Mouse (Mus musculus): ENCODE results near the gene Srsf1.
"Not testable (repeated sequence)": the region's sequence is repeated elsewhere in the genome, so short reads cannot be mapped to it uniquely, and the experiment has no call there.

Srsf1 gene

DNA sequence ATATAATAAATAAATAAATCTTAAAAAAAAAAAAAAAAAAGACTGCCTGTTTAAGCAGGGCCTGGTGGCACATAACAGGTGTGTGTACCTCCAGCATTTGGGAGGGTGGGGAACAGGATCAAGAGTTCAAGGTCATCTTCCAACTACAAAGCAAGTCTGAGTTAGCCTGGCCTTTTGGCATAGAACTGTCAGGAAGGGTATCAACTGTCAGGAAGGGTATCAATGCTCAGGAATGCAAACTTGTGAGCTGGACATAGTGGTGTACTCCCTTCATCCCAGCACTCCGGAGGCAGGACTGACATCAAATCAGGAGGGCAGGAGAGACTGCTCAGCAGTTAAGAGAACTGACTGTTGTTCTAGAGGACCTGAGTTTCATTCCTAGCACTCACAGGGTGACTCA lies 8.1 kb upstream of the Srsf1 start:
- no peak for DNase-seq (ENCODE audit: low read depth, low spot score)

- no peak for DNase-seq (ENCODE audit: low read depth, low spot score)
Measured at GRCm38 (mm10) chr11:88044314-88044713, 2.9 kb upstream of the Srsf1 start.

GRCm38 (mm10) chr11:88045159-88045558 lies 2.0 kb upstream of the Srsf1 start:
- not testable (repeated sequence) for DNase-seq (ENCODE audit: low read depth, low spot score)

DNA sequence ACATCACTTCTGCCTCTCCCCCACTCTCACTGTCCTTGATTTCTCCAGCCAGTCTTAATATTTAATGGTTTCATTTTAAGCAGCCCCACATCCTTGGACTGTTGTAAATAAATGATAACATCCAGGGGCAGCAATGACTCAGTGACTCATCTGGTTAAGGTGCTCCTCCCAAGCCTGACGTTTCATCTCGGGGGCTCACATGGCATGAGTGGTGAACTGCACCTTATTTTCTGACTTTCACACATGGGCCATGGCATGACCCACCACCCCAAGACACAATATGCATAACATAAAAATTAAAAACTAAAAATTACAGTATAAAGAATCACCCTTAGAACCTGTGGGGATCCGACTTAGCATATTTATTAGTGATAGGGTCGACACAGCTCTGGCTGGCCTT lies 1.3 kb upstream of the Srsf1 start:
- peak; percentile 61 for DNase-seq (ENCODE audit: low read depth, low spot score)

DNA sequence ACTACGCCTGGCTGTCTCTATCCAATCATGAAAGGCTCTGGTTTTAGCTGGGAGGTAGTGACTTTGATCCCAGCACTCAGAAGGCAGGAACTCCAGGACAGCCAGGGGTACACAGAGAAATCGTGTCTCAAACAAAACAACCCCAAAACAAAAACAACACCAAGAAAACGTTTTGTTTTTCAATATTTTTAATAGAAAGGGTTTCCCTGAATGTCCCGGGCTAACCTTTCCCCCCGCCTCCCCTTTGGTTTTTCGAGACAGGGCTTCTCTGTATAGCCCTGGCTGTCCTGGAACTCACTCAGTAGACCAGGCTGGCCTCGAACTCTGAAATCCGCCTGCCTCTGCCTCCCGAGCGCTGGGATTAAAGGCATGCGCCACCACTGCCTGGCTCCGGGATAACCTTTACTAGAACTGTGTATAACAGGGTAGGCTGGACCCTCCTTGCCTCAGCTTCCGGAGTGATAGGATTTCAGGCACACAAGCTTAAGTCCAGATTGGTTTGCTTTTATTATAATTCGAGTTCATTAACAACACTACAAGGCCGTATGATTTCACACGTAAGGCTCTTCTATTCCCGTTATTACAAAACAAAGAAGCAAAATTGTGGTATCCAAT lies 743 bp upstream of the Srsf1 start:
- DNase-seq (ENCODE audit: low read depth, low spot score): peak; percentile 50

- peak; percentile 29 for DNase-seq (ENCODE audit: low read depth, low spot score)
Measured at GRCm38 (mm10) chr11:88047871-88048531, 828 bp downstream of the Srsf1 start.

DNA sequence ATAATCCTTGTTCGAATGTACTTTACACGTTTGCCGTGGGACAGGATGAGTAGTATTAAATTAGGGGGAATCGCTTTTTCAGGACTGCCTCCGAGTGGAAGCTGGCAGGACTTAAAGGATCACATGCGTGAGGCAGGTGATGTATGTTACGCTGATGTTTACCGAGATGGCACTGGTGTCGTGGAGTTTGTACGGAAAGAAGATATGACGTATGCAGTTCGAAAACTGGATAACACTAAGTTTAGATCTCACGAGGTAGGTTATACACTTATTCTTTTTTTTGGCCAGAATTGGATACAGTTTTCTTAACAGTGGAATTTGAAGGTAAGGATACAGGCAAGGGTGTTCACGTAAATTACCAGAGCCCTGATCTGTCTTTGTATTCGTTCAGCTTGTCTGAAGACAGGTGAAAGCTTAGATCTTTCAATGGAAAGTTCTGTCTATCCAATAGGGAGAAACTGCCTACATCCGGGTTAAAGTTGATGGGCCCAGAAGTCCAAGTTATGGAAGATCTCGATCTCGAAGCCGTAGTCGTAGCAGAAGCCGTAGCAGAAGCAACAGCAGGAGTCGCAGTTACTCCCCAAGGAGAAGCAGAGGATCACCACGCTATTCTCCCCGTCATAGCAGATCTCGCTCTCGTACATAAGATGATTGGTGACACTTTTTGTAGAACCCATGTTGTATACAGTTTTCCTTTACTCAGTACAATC lies 1.9 kb downstream of the Srsf1 start:
- DNase-seq (ENCODE audit: low read depth, low spot score): peak; percentile 44

DNA sequence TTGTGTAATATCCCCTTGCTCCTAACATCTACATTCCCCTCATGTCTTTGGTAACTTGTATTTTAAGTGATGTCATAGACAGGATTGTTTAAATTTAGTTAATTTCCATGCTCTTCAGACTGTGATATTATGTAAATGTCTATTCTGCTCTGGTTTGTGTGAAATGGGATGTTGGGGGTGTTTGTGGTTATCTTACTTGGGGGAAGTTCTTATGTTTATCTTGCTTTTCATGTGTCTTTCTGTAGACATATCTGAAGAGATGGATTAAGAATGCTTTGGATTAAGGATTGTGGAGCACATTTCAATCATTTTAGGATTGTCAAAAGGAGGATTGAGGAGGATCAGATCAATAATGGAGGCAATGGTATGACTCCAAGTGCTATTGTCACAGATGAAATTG lies 2.6 kb downstream of the Srsf1 start:
- DNase-seq (ENCODE audit: low read depth, low spot score): no peak

DNA sequence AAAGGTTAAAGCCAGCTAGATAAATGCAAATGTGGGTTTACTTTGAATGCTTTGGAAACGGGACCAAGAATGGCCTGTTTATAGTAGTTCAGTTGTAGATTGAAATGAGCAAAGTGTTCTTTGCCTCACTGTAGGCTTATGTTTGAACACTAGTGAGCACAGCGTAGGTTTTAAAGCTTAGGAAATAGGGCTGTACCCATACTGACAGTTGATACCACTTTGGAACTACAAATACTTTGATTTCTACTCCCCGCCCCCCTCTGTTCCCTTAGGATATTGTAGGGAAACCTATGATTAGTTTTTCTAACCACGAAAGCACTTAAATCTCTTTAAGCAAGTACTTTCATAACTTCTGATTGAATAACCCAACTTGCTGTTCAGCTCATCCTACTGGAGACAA lies 5.5 kb downstream of the Srsf1 start:
- no peak for DNase-seq (ENCODE audit: low read depth, low spot score)

DNA sequence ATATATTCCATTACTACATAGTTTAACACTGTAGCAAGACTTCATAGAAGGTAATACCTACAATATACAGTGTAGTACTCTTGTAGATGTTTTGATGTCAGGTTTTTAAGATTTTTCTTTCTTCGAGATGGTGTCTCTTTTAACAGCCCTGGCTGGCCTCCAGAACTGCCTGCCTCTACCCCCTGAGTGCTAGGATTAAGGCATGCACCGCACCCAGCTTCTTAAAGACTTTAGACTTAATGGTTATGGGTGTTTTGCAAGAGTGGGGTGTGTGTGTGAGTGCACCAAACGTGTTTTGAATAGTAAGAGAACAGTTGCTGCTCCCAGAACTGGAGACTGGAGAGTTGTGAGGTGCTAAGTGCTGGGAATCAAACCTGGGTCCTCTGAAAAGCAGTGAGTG lies 6.6 kb downstream of the Srsf1 start:
- no peak for DNase-seq (ENCODE audit: low read depth, low spot score)

- peak; percentile 44 for DNase-seq (ENCODE audit: low read depth, low spot score)
Measured at GRCm38 (mm10) chr11:88054589-88054988, 7.4 kb downstream of the Srsf1 start.

DNA sequence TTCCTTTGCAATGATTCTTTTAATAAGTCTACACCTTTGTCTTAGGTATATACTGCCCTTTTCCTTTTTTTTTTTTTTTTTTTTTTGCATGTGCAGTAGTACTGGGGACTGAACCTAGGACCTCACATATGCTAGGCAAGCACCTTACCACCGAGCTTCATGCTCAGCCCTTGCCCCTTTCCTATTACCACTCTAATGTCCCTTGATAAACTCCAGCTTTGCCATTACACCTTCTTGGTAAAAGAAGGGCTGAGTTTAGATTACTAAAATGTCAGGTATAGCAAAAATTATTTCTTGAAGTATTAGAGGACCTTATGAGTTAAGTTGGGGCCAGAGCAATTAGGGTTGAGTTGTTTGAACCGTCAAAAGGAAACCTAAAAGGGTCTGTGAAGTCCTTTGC lies 8.6 kb downstream of the Srsf1 start:
- DNase-seq (ENCODE audit: low read depth, low spot score): no peak

DNA sequence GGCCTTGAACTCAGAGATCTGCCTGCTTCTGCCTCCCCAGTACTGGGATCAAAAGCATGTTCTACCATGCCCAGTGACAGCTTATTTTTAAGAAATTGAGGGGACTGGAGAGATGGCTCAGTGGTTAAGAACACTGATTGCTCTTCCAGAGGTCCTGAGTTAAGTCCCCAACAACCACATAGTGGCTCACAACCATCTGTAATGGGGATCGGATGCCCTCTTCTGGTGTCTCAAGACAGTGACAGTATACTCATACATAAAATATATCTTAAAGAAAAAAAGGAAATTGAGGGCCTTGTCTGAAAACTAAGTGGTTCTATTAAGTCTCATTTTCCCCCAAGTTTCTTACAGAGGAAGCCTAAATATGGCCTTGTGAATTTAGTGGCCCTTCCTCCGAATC lies 10.6 kb downstream of the Srsf1 start:
- no peak for DNase-seq (ENCODE audit: low read depth, low spot score)

- DNase-seq (ENCODE audit: low read depth, low spot score): peak; percentile 31
Measured at GRCm38 (mm10) chr11:88059141-88059540, 12.0 kb downstream of the Srsf1 start.

DNA sequence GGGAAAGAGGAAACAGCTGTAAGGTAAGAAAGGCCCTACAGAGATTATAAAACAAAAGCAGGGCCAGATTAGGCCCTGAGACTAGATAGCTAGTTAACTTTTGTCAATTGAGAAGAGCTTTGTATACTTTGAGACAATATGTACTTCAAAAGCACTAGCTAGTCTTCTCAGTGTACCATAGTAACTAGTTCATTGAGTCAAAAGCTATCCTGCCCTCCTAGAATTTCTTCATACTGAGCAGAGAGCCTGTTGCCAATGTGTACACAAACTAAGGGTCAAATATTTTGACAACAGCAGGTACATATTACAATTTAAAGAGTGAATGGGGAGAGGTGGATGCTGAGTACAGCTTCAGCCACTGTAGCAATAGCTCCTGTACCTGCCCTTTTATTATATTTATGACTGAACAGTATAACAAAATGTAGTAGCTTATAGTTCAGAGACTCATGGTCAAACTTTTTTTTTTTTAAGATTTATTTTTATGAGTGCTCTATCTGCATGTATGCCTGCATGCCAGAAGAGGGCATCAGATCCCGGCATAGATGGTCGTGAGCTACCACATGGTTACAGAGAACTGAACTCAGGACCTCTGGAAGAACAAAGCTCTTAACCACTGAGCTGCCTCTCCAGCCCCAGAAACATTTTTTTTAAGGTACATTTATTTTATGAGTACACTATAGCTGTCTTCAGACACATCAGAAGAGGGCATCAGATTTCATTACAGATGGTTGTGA lies 14.9 kb downstream of the Srsf1 start:
- DNase-seq (ENCODE audit: low read depth, low spot score): no peak

GRCm38 (mm10) chr11:88065732-88066131 lies 18.6 kb downstream of the Srsf1 start:
- no peak for DNase-seq (ENCODE audit: low read depth, low spot score)

DNA sequence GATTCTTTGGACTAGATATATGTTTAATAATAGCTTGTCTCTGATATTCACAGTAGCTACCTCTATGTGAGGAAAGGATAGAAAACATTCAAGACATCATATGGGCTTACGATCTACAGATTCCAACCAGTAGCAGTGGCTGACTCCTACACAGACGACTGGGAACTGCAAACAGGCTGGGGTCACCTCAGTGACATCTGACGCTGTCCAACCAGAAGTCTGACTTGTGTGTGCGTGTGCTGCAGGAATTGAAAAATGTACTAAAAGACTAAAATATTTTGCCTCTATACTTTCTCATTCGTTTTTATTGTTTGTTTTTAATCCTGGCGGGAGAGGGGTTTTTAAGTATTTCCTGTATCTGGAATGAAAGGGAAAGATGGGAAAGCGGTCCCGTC lies 20.0 kb downstream of the Srsf1 start:
- peak; percentile 24 for DNase-seq (ENCODE audit: low read depth, low spot score)

DNA sequence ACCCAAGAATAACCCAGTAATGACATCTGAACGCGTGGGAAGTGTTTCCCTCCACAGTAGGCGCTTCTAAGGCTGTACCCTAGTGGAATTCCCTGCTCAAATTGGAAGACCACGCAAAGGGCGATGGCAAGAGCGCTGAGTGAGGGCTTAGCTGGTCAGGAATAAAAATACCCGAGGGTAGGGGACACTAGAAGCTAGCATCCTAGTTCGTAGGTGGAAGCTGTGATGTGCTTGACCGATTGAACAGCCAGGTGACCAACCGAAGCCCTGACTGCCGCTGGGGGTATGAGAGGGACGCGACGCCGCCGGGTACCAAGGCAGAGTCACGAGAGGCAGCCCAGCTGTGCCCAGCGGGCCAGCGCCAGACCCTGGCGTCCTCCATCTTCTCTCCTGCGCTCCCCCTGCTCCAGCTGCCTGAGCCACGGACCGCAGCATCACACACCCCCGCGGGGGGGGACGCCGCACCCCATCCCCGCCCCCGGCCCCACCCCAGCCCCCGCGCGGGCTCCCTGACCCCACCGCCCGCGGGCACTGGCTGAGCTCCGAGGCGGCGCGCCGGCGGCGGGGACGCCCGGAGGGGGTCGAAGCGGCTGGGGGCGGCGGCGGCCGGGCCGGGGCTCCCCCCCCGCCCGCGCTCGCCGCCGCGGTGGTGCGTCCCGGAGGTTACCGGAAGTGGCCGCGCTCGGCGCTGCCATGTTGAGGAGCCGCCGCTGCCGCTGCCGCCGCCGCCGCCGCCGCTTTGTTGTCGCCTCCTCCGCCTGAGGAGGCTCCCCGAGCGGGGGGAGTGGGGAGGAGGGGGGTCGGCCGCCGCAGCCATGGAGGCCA lies 20.6 kb downstream of the Srsf1 start, which contains the start of gene Vezf1:
Gene Vezf1 (plus strand): TSS at position 694 of the 825 bp plus-strand sequence.
- DNase-seq (ENCODE audit: low read depth, low spot score): peak; percentile 70

- peak; percentile 36 for DNase-seq (ENCODE audit: low read depth, low spot score)
Measured at GRCm38 (mm10) chr11:88068411-88069245, 21.5 kb downstream of the Srsf1 start.

GRCm38 (mm10) chr11:88069246-88069570 lies 22.0 kb downstream of the Srsf1 start:
- no peak for DNase-seq (ENCODE audit: low read depth, low spot score)

DNA sequence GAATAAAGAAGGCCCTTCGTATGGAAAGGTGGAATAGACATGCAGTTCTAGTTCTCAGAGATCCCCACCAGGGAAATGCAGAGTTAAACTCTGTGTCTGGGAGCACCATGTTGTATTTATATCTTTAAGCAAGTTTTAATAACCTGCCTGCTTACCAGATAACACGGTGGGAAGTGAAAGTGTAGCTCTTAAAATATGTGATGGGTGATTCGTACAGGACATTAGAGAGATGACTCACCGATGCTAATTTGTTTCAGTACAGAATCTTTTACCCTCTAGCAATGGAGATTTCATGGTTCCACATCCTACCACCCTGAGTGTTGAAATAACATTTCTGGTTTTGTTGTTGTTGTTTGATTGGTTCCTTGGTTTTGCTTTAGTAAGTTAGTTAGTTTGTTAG lies 23.2 kb downstream of the Srsf1 start:
- DNase-seq (ENCODE audit: low read depth, low spot score): no peak
